Mouse (Mus musculus): ENCODE results near the gene Zfp213. TPM values are rescaled to one million over a fixed set of nuclear protein-coding genes. Genes with fewer than 3 reads are reported as not detected.

Zfp213 gene
- total and polyA plus RNA-seq, 3 experiments, result 5.5 to 8.7 (median 6.2) TPM

GRCm38 (mm10) chr17:23518701-23519423, 45.2 kb downstream of the Zfp213 start:
- TF ChIP-seq EP300 (IDR thresholded peaks at IDR 0.05; ENCODE audit: insufficient read depth, low read depth, low read length) (no peak), POLR2A (IDR thresholded peaks at IDR 0.05; ENCODE audit: insufficient read depth, low read depth, low read length) (no peak), CTCF (IDR thresholded peaks at IDR 0.05) (no peak)
- Histone ChIP-seq H3K4me1 (ENCODE audit: control insufficient read depth, insufficient read depth, low read length) (no peaks in the 10 kb centered on the region), H3K27ac (no peak overlapping the region), H3K79me2 (replicated peaks; ENCODE audit: control insufficient read depth, insufficient read depth, low read length) (no peaks in the 10 kb centered on the region), H3K27me3 (ENCODE audit: control insufficient read depth, insufficient read depth, low read length) (no peaks in the 10 kb centered on the region; the same call in 1 of the 2 replicates), H3K9ac (ENCODE audit: low read depth, low read length) (no peak overlapping the region), H3K4me3 (no peak overlapping the region), H3K36me3 (ENCODE audit: control insufficient read depth, insufficient read depth, low read length) (no peaks in the 10 kb centered on the region)
- WGBS, result 63% methylated on average over 2 of the region's 2 CpGs
- DNase-seq, result no peak
- intact Hi-C loops (cut with DNase I), result no loop called here

Other genes with a start within 250 kb of the Zfp213 start
- not detected for gene Vmn2r115, start 220.5 kb downstream of the Zfp213 start, total RNA-seq (2021)
- not detected in 2 replicates for gene Vmn2r115, start 220.5 kb downstream of the Zfp213 start, polyA plus RNA-seq (2012; rRNA removed)
- not detected for gene Vmn2r116, start 179.6 kb downstream of the Zfp213 start, total RNA-seq (2021)
- not detected in 2 replicates for gene Vmn2r116, start 179.6 kb downstream of the Zfp213 start, polyA plus RNA-seq (2012; rRNA removed)
- gene Vmn2r117, start 84.5 kb downstream of the Zfp213 start, total RNA-seq (2021), result not detected
- gene Vmn2r117, start 84.5 kb downstream of the Zfp213 start, polyA plus RNA-seq (2012; rRNA removed), result not detected in 2 replicates
- gene Zfp13, start 35.2 kb upstream of the Zfp213 start, total RNA-seq (2021), result 1 to 10 TPM; 2.2 to 2.8 TPM
- gene Zfp13, start 35.2 kb upstream of the Zfp213 start, polyA plus RNA-seq (2012; rRNA removed), result 3.2 and 3.6 TPM in 2 replicates
- gene Zscan10, start 36.6 kb upstream of the Zfp213 start, total RNA-seq (2021), result not detected
- gene Zscan10, start 36.6 kb upstream of the Zfp213 start, polyA plus RNA-seq (2012; rRNA removed), result not detected in 2 replicates
- gene Mmp25, start 81.0 kb upstream of the Zfp213 start, total RNA-seq (2021), result under 1 TPM; 0.09 to 0.10 TPM
- gene Mmp25, start 81.0 kb upstream of the Zfp213 start, polyA plus RNA-seq (2012; rRNA removed), result 0.18 and 0.21 TPM in 2 replicates
- not detected for gene Bicdl2, start 96.3 kb upstream of the Zfp213 start, total RNA-seq (2021)
- not detected in 2 replicates for gene Bicdl2, start 96.3 kb upstream of the Zfp213 start, polyA plus RNA-seq (2012; rRNA removed)
- gene Hcfc1r1, start 109.4 kb upstream of the Zfp213 start, total RNA-seq (2021), result 100 to 1,000 TPM; 172 to 215 TPM
- gene Hcfc1r1, start 109.4 kb upstream of the Zfp213 start, polyA plus RNA-seq (2012; rRNA removed), result 494 and 575 TPM in 2 replicates
- gene Thoc6, start 109.6 kb upstream of the Zfp213 start, total RNA-seq (2021), result 1 to 10 TPM; 9.6 to 9.7 TPM
- 14.4 and 15.3 TPM in 2 replicates for gene Thoc6, start 109.6 kb upstream of the Zfp213 start, polyA plus RNA-seq (2012; rRNA removed)
- 10 to 100 TPM; 80.1 to 82.5 TPM for gene Tnfrsf12a, start 113.2 kb upstream of the Zfp213 start, total RNA-seq (2021)
- gene Tnfrsf12a, start 113.2 kb upstream of the Zfp213 start, polyA plus RNA-seq (2012; rRNA removed), result 28.1 and 37.9 TPM in 2 replicates
- gene Cldn6, start 115.0 kb upstream of the Zfp213 start, total RNA-seq (2021), result not detected
- gene Cldn6, start 115.0 kb upstream of the Zfp213 start, polyA plus RNA-seq (2012; rRNA removed), result not detected in 2 replicates
- gene Cldn9, start 119.8 kb upstream of the Zfp213 start, total RNA-seq (2021), result not detected
- gene Cldn9, start 119.8 kb upstream of the Zfp213 start, polyA plus RNA-seq (2012; rRNA removed), result not detected in 2 replicates
- not detected for gene 1520401A03Rik, start 158.5 kb upstream of the Zfp213 start, total RNA-seq (2021)
- gene 1520401A03Rik, start 158.5 kb upstream of the Zfp213 start, polyA plus RNA-seq (2012; rRNA removed), result not detected in 2 replicates
- 1 to 10 TPM; 1.2 to 1.6 TPM for gene Pkmyt1, start 162.1 kb upstream of the Zfp213 start, total RNA-seq (2021)
- 3.9 and 5.6 TPM in 2 replicates for gene Pkmyt1, start 162.1 kb upstream of the Zfp213 start, polyA plus RNA-seq (2012; rRNA removed)
- gene Paqr4, start 176.6 kb upstream of the Zfp213 start, total RNA-seq (2021), result 10 to 100 TPM; 25.5 to 27.2 TPM
- 30.7 and 33.2 TPM in 2 replicates for gene Paqr4, start 176.6 kb upstream of the Zfp213 start, polyA plus RNA-seq (2012; rRNA removed)
- gene Kremen2, start 181.6 kb upstream of the Zfp213 start, total RNA-seq (2021), result not detected
- gene Kremen2, start 181.6 kb upstream of the Zfp213 start, polyA plus RNA-seq (2012; rRNA removed), result 0.06 and 0.27 TPM in 2 replicates
- gene Flywch1, start 207.4 kb upstream of the Zfp213 start, total RNA-seq (2021), result 10 to 100 TPM; 39.4 to 40.1 TPM
- 25.9 and 33.4 TPM in 2 replicates for gene Flywch1, start 207.4 kb upstream of the Zfp213 start, polyA plus RNA-seq (2012; rRNA removed)
- under 1 TPM; 0.27 to 0.50 TPM for gene Flywch2, start 221.8 kb upstream of the Zfp213 start, total RNA-seq (2021)
- 1.3 and 1.5 TPM in 2 replicates for gene Flywch2, start 221.8 kb upstream of the Zfp213 start, polyA plus RNA-seq (2012; rRNA removed)
- 100 to 1,000 TPM; 157 to 161 TPM for gene Srrm2, start 226.3 kb upstream of the Zfp213 start, total RNA-seq (2021)
- 318 and 320 TPM in 2 replicates for gene Srrm2, start 226.3 kb upstream of the Zfp213 start, polyA plus RNA-seq (2012; rRNA removed)